Mouse (Mus musculus): ENCODE data around the gene Gm10668. TPM values are rescaled to one million over a fixed set of nuclear protein-coding genes. Genes with fewer than 3 reads are reported as not detected.
"Not testable (repeated sequence)": the region's sequence is repeated elsewhere in the genome, so short reads cannot be mapped to it uniquely, and the experiment has no call there.

Gene Gm10668
- polyA plus RNA-seq (2017; shearing (Covaris generic)) = not detected

DNA sequence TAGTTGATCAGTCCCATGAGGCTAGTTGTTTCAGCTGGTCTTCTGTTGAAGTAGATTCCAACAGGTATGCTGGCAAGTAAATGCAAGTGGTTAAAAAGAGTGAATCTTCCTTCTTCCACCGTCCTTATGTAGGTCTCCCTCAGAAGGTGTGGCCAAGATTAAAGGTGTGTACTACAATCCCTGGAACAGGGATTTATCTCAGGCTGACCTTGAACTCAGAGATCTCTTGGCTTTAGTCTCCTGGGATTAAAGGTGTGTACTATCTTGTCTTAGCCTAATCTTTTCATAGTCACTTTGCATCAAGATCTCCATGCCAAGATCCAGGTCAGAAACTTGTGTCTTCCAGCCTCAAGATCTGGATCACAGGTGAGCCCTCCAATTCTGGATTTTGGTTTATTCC lies at the start of gene Gm10668:
Gene Gm10668 (minus strand): TSS at position 101 of the 400 bp plus-strand sequence.
- ATAC-seq = not testable (repeated sequence)

DNA sequence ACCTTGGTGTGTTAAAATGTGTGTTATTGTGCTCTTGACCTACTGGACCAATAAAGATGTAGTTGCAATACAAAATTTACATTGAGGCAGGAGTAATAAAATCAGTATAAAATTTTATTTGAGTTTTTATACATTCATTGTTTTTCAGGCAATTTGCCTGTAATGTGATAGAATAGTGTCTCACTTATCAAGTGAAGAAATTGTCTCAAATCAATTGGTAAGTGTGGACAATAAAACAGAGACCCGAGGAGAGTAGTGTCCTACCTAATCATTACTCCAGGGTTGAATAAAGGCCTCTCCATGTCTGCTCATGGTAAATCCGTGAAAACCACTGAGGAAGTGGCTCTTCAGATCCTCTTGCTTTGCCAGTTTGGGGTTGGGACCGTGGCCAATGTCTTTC lies 40.5 kb upstream of the Gm10668 start, which contains the start of gene Vmn1r112:
Gene Vmn1r112 (plus strand): TSS at position 301 of the 400 bp plus-strand sequence.
- not testable (repeated sequence) for ATAC-seq

DNA sequence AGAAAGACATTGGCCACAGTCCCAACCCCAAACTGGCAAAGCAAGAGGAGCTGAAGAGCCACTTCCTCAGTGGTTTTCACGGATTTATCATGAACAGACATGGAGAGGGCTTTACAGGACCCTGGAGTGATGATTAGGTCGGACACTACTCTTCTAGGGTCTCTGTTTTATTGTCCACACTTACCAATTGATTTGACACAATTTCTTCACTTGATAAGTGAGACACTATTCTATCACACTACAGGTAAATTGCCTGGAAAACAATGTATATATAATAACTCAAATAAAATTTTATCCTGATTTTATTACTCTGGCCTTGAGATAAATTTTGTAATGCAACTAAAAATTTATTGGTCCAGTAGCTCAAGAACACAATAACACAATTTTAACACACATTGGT lies 27.3 kb downstream of the Gm10668 start, which contains the start of gene Vmn1r111:
Gene Vmn1r111 (minus strand): TSS at position 101 of the 400 bp plus-strand sequence.
- not testable (repeated sequence) for ATAC-seq

Other genes starting within 250 kb of the Gm10668 start
- gene Vmn1r103, start 220.1 kb downstream of the Gm10668 start, polyA plus RNA-seq (2017; shearing (Covaris generic)) = not detected
- gene Vmn1r104, start 196.8 kb downstream of the Gm10668 start, polyA plus RNA-seq (2017; shearing (Covaris generic)) = not detected
- gene Gm5726, start 184.9 kb downstream of the Gm10668 start, polyA plus RNA-seq (2017; shearing (Covaris generic)) = not detected
- not detected for gene Gm4141, start 154.4 kb downstream of the Gm10668 start, polyA plus RNA-seq (2017; shearing (Covaris generic))
- not detected for gene Gm4513, start 131.6 kb downstream of the Gm10668 start, polyA plus RNA-seq (2017; shearing (Covaris generic))
- gene Vmn1r107, start 61.7 kb downstream of the Gm10668 start, polyA plus RNA-seq (2017; shearing (Covaris generic)) = not detected
- not detected for gene Vmn1r111, start 27.4 kb downstream of the Gm10668 start, polyA plus RNA-seq (2017; shearing (Covaris generic))
- not detected for gene Vmn1r112, start 40.6 kb upstream of the Gm10668 start, polyA plus RNA-seq (2017; shearing (Covaris generic))
- gene Vmn1r113, start 56.7 kb upstream of the Gm10668 start, polyA plus RNA-seq (2017; shearing (Covaris generic)) = not detected
- gene Vmn1r114, start 81.6 kb upstream of the Gm10668 start, polyA plus RNA-seq (2017; shearing (Covaris generic)) = not detected
- gene Vmn1r115, start 114.4 kb upstream of the Gm10668 start, polyA plus RNA-seq (2017; shearing (Covaris generic)) = not detected
- not detected for gene Vmn1r116, start 141.6 kb upstream of the Gm10668 start, polyA plus RNA-seq (2017; shearing (Covaris generic))
- not detected for gene Vmn1r117, start 153.5 kb upstream of the Gm10668 start, polyA plus RNA-seq (2017; shearing (Covaris generic))
- gene Vmn1r118, start 181.7 kb upstream of the Gm10668 start, polyA plus RNA-seq (2017; shearing (Covaris generic)) = not detected

Data from inflammation-experienced regulatory T-cells, adult 6 months (primary cell).